Mouse (Mus musculus) embryonic fibroblast, embryonic 13.5 days (primary cell): Measurements from ENCODE around the gene Npw.

Experiments used
- CTCF ChIP-seq: IDR thresholded peaks from 2 replicates; pipeline ENCODE4 v1.5.1; 2011; ENCODE audit warnings: mild to moderate bottlenecking, control low read depth, low read length, moderate library complexity, borderline replicate concordance; ENCODE audit not compliant: insufficient read depth
- POLR2A ChIP-seq: IDR thresholded peaks from 2 replicates; pipeline ENCODE4 v1.6.1; 2011; ENCODE audit warnings: low read depth, mild to moderate bottlenecking, control low read depth, low read length, moderate library complexity

GRCm38 (mm10) chr17:24677500-24678080, 19.3 kb upstream of the Npw start:
- TF ChIP-seq POLR2A, result no peak
- TF ChIP-seq CTCF, result no peak
